Mouse (Mus musculus): Measurements from ENCODE around the gene Coq8b.
"Not testable (repeated sequence)": the region's sequence is repeated elsewhere in the genome, so short reads cannot be mapped to it uniquely, and the experiment has no call there.

The Coq8b gene

DNA sequence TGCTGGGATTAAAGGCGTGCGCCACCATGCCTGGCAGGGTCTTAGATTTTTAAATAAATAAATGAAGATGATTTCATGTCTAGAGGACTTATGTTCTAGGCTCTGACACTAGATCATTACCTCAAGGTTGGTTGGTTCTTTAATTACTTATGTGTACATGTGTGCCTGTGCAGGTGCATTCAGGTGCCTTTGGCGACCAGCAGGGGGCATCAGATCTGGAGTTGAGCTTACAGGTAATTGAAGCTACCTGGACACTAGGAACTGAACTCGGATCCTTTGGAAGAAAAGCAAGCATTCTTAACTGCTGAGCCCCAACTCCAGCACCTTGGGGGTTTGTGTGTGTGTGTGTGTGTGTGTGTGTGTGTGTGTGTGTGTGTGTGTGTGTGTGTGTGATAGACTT lies 2.0 kb upstream of the Coq8b start:
- no peak for DNase-seq

DNA sequence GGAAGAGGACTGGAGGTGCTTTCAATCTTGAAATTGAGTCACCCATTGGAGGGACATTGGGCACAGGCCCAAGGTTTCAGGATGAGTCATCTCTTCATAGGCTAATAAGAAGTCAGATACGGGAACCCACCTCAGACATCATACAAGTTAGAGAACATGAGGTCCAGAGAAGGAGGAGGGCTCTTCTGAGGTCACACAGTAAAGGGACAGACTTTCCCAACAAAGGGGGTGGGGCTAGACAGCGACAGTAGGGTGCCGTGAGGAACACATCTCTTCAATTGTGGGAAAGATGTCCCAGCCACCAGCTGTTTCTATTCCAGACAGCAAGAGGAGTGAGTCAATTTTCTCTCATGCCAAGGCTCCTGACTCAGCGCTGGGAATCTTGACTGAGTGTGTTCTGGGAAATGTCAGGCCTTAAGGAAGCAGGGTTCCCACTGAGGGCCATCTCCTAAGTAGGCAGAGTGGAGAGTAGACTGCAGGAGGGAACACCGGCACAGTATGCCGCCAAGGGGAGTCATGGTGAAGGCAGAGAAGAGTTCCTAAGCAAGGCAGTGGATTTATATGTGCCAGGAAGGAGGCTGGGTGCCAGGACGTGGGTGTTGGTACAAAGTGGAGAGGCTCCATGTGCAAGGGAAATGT lies 1.0 kb upstream of the Coq8b start:
- DNase-seq, result peak; percentile 38

- no peak for DNase-seq
These were observed 477 bp downstream of the Coq8b start for GRCm38 (mm10) chr7:27233300-27233699.

- DNase-seq, result no peak
These were observed 2.9 kb downstream of the Coq8b start for GRCm38 (mm10) chr7:27235726-27236125.

- no peak for DNase-seq
These were observed 4.7 kb downstream of the Coq8b start for GRCm38 (mm10) chr7:27237527-27237926.

GRCm38 (mm10) chr7:27238568-27238967 lies 5.7 kb downstream of the Coq8b start:
- no peak for DNase-seq

DNA sequence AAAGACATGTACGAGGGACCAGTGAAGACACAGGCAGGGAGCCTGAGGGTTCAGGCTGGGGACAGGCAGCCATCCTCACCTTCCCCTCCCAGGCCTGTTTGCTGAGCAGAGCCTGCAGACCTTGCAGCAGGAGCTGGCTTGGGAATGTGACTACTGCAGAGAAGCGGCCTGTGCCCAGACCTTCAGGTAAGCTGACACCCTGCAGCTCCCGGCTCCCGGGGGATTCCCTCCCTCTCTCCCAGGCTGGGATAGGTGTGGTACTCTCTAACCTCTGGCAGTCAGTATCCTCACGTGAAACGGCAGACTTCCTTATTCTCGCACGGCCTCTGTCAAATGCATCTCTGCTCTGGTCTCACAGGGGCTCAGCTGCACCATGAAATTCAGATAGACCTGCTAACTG lies 10.4 kb downstream of the Coq8b start:
- DNase-seq, result no peak

- DNase-seq, result not testable (repeated sequence)
These were observed 11.3 kb downstream of the Coq8b start for GRCm38 (mm10) chr7:27244088-27244487.

DNA sequence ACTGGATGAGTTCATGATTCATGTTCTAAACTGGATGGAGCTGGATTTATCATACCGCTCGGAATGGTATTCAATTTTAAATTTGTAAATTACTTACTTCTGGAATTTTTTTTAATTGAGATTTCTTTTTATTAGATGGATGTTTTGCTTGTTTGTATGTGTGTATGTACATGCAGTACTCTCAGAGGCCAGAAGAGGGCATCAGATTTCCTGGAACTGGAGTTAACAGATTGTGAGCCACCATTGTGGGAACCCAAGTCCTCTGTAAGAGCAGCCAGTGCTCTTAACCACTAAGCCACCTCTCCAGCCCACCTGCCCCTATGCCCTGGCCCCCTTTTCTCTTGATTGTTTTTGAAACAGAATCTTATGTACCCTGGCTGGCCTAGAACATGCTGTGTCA lies 16.3 kb downstream of the Coq8b start:
- no peak for DNase-seq

GRCm38 (mm10) chr7:27249928-27250327 lies 17.1 kb downstream of the Coq8b start:
- no peak for DNase-seq

DNA sequence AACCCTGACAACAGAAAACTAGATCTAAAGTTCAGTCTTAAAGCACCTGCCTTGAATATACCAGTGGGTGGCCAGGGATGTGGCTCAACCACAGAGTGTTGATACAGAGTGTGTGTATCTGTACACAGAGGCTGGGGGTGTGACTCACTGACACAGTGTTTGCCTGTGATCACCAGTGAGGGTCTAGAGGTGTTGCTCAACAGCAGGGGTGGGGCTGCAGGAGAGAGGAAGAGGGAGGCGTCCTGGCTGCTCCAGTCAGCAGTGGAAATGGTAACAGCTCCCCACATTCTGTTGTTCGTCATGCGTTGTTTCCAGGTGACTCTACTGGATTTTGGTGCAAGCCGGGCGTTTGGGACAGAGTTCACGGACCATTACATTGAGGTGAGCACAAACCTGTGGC lies 19.1 kb downstream of the Coq8b start:
- no peak for DNase-seq

DNA sequence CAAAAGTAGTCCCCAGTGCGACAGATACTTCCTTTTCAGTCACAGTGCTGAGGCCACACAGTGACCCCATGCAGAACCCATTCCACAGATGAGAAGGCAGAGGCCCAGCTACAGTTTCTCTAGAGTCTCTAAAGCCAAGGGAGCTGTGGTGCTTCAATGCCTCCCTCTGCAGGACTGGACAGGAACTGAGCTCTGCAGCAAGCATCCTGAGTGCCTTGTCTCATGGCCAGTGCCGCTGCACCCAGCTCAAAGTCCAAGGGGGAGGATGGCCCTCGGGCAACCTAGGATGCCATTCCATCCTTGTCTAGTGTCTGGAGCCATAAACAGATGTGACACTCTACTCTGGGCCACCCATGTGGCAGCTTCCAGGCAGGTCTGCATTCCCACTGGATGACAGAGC lies 22.9 kb downstream of the Coq8b start:
- no peak for DNase-seq

- peak; percentile 70 for DNase-seq
These were observed 24.4 kb downstream of the Coq8b start for GRCm38 (mm10) chr7:27257046-27257851.

DNA sequence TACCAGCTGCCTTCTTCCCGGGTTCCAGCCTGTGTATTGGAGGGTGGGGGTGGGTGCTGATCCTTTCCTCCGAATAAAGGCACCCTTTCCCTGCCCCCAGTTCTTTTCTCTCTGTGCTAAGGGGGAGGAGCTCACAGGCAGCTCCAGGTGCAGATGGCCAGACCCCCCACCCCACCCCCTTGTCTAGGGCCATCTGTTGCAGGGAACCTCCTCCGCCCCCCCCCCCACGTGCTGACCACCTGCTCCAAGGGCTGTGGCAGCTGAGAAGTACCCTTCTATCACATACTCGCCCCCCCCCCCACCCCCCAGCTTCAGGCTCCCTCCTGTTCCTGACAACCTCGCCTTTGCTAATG lies 25.0 kb downstream of the Coq8b start:
- no peak for DNase-seq

DNA sequence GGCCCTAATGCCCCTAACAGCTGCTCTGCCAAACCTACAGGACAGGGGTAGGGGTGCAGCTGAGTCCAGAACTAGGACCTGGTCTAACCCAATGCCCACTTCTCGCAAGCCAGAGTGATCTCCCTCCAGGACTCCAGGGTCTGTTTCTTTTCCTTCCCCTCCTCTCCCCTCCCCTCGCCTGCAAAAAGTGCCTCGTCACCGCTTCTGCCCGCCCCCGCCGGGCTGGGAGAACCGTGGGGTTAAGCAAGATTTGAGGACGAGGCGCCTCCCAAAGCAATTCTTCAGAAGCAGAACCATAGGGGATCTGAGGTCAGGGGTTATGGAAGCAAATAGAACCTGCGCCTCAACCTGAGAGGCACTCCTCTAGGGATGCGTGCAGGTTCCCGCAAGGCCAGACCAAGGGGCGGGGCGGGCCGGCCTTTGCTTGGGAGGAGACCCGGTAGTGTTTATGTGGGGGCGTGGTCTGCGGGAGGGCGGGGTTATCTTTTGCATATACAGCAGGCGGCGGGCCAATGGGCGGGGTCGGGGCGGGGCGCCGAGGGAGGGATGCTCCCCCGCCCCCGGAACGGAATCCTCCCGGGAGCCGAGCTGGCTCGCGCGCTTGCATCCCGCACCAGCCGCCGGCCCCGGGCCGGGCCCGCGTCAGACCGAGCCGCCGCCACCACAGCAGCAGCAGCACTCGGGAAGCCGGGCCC lies 25.5 kb downstream of the Coq8b start, which contains the start of gene Numbl:
Gene Numbl, plus strand, starts transcription at position 229 of the 695 bp plus-strand sequence.
- DNase-seq, result peak; percentile 99

- peak; percentile 50 for DNase-seq
These were observed 26.5 kb downstream of the Coq8b start for GRCm38 (mm10) chr7:27259271-27259721.

DNA sequence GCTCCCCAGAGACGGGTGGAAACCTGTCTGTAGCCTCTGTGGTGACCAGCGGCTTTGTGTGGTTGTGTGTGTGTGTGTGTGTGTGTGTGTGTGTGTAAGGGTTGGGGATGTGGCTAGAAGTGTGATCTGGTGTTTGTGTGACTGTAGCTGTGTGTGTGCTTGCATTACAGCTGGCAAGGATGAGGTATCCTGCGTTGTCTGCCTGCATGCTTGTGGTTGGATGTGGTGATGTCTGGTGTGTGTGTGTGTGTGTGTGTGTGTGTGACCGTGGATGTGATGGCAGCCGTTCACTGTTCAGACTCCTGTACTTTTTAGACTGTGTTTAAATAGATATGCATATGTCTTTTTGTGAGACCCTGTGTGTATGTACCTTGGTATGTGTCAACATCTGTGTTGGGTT lies 26.9 kb downstream of the Coq8b start:
- DNase-seq, result no peak

GRCm38 (mm10) chr7:27260856-27261255 lies 28.0 kb downstream of the Coq8b start:
- DNase-seq, result no peak

DNA sequence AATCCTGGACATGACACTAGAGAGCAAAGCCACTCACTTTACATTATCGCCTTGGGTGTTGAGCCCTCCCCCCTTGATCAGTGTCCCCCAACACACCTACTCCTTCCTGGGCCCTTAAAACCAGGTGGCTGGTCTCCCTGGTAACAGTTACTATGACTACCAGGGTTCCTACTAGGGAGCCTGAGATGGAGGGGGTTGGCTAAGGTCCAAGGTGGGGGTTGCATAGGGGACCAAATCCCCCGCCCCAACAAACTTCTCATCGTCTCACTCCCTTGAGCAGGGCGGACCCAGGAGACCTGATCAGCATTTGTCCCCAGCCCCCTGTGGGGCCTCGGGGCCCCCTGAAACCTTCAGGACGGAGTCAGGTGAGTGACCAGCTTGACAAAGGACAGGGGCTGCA lies 29.1 kb downstream of the Coq8b start:
- DNase-seq, result no peak

DNA sequence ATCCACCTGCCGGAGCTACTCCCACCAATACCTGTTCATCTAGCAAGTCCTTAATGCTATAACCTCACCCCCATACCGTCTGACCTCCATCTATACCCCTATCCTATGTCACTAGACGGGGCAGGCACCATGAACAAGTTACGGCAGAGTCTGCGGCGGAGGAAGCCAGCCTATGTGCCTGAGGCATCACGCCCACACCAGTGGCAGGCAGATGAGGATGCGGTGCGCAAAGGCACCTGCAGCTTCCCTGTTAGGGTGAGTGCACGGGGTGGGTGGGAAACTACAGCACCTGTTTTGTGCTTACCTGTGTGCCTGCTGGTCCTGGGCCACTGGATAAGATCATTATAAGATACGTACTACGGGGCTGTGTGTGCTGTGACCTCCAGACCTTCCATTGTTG lies 31.9 kb downstream of the Coq8b start:
- no peak for DNase-seq

GRCm38 (mm10) chr7:27266515-27267128 lies 33.8 kb downstream of the Coq8b start:
- no peak for DNase-seq

DNA sequence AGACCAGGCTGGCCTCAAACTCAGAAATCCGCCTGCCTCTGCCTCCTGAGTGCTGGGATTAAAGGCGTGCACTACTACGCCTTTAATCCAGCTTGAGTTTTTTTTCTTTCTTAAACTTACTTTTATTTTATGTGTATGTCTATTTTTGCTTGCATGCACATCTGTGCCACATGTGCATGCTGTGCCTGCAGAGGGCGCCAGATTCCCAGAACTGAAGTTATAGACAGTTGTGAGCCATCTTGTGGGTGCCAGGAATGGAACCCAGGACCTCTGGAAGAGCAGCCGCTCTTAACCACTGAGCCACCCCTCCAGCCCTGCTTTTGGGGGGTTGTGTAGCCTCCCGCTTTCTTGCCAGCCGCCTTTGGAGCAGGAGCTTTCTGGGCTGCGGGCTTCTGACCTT lies 38.6 kb downstream of the Coq8b start:
- no peak for DNase-seq

DNA sequence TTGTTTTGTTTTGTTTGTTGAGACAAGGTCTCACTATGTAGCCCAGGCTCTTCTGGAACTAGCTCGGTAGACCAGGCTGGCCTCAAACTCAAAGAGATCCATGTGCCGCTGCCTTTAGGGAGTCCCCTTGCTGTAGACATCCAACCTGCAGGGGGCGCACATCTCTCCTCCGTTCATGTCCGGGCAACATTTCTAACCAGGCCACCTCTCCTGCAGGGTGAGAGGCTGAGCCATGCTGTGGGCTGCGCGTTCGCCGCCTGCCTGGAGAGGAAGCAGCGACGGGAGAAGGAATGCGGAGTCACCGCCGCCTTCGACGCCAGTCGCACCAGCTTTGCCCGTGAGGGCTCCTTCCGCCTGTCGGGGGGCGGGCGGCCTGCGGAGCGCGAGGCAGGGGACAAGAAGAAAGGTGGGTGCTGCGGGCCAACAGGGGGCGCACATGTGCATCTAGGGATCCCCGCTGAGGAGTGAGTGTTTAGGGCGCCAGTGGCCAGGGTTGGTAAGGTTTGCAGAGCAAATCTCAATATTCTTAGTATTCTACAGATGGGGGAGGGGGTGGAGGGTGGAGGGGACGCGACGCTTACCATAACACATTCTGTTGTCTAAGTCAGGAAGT lies 41.0 kb downstream of the Coq8b start:
- peak; percentile 56 for DNase-seq

All from right cerebral cortex, postnatal 4 days (tissue).